Mouse (Mus musculus) myocyte (in vitro differentiated cells): ENCODE measurements at regions not wholly inside any gene's neighbourhood (a gene's known extent, or its start where the extent isn't known, plus 50 kb on each side); places are given as distances from the start of the nearest gene placed in this dataset.

Experiments
- CEBPB ChIP-seq: IDR thresholded peaks from 2 replicates; pipeline ENCODE4 v1.6.1; 2011; ENCODE audit warnings: mild to moderate bottlenecking, moderate library complexity; ENCODE audit not compliant: poor library complexity, insufficient read depth, severe bottlenecking
- E2F4 ChIP-seq: IDR thresholded peaks from one replicate; pipeline ENCODE4 v1.6.1; 2011; ENCODE audit warnings: mild to moderate bottlenecking, control low read depth, moderate library complexity; ENCODE audit not compliant: insufficient read depth
- MAX ChIP-seq: IDR thresholded peaks from one replicate; pipeline ENCODE4 v1.6.1; 2011; ENCODE audit warnings: low read depth, mild to moderate bottlenecking, control low read depth
- MYOD1 ChIP-seq, 3 experiments: IDR thresholded peaks; one replicate each; pipeline ENCODE4 v1.6.1; 2011; ENCODE audit warnings: control low read depth in 2 of 3, low read depth in 2 of 3, mild to moderate bottlenecking in 2 of 3, moderate library complexity in 1 of 3; ENCODE audit not compliant: insufficient read length in 2 of 3, control insufficient read depth in 1 of 3
- MYOG ChIP-seq, 3 experiments: IDR thresholded peaks; one replicate each; pipeline ENCODE4 v1.6.1; 2011; ENCODE audit warnings: control low read depth in 2 of 3, low read depth in 2 of 3, mild to moderate bottlenecking in 2 of 3; ENCODE audit not compliant: insufficient read length in 2 of 3, control insufficient read depth in 1 of 3, insufficient read depth in 1 of 3
- POLR2A ChIP-seq: IDR thresholded peaks from one replicate; pipeline ENCODE4 v1.6.1; 2011; ENCODE audit warnings: low read depth, mild to moderate bottlenecking, control low read depth, moderate library complexity; ENCODE audit not compliant: insufficient read length
- POLR2AphosphoS2 ChIP-seq: IDR thresholded peaks from one replicate; pipeline ENCODE4 v1.6.1; 2011; ENCODE audit warnings: low read depth, control low read depth; ENCODE audit not compliant: insufficient read length
- REST ChIP-seq: IDR thresholded peaks from one replicate; pipeline ENCODE4 v1.6.1; 2011; ENCODE audit warnings: mild to moderate bottlenecking, control low read depth, moderate library complexity; ENCODE audit not compliant: insufficient read depth, insufficient read length
- SRF ChIP-seq: IDR thresholded peaks from one replicate; pipeline ENCODE4 v1.6.1; 2011; ENCODE audit warnings: low read depth; ENCODE audit not compliant: control insufficient read depth, insufficient read length
- TCF12 ChIP-seq: IDR thresholded peaks from one replicate; pipeline ENCODE4 v1.6.1; 2011; ENCODE audit warnings: mild to moderate bottlenecking, control low read depth; ENCODE audit not compliant: poor library complexity, insufficient read depth, severe bottlenecking
- TCF3 ChIP-seq: IDR thresholded peaks from one replicate; pipeline ENCODE4 v1.6.1; 2011; ENCODE audit warnings: low read depth, control low read depth; ENCODE audit not compliant: insufficient read length
- USF1 ChIP-seq: IDR thresholded peaks from one replicate; pipeline ENCODE4 v1.6.1; 2011; ENCODE audit warnings: low read depth, mild to moderate bottlenecking, control low read depth, moderate library complexity

- TF ChIP-seq POLR2AphosphoS2 (no peak), SRF (no peak), E2F4 (no peak), USF1 (no peak), MAX (no peak), POLR2A (no peak), TCF12 (no peak), MYOG (IDR thresholded peaks at IDR 0.05; ENCODE audit: control insufficient read depth in 1 of 3, insufficient read depth in 1 of 3, insufficient read length in 2 of 3, low read depth in 2 of 3) (no peak), REST (no peak), CEBPB (no peak), MYOD1 (IDR thresholded peaks at IDR 0.05; ENCODE audit: control insufficient read depth in 1 of 3, insufficient read length in 2 of 3, low read depth in 2 of 3) (no peak), TCF3 (no peak)
These were observed 378.5 kb downstream of the Otol1 start for GRCm38 (mm10) chr3:70385961-70386360.
